Mouse (Mus musculus) heart, embryonic 12.5 days (tissue): Measurements from ENCODE around the gene Slc24a1. TPM values are rescaled to one million over a fixed set of nuclear protein-coding genes. Genes with fewer than 3 reads are reported as not detected.
"Not testable (repeated sequence)": the region's sequence is repeated elsewhere in the genome, so short reads cannot be mapped to it uniquely, and the experiment has no call there.

Source experiments
- ATAC-seq: fragments of 200-750 bp; cut with Nextera tagmentation; 2 replicates; pipeline ENCODE4 v1.8.0; 2017; ENCODE audit warnings: moderate TSS enrichment, moderate library complexity; ENCODE audit not compliant: insufficient number of reproducible peaks, low FRiP score
- H3K27ac ChIP-seq: fragments of 300-500 bp; sonication (generic); 2 replicates; pipeline ENCODE4 v1.5.1; 2016; ENCODE audit warnings: mild to moderate bottlenecking, moderate library complexity; ENCODE audit not compliant: poor library complexity, severe bottlenecking
- H3K27me3 ChIP-seq: fragments of 300-500 bp; sonication (generic); replicated peaks from 2 replicates; pipeline ENCODE4 v1.6.1; 2016; ENCODE audit warnings: mild to moderate bottlenecking, moderate library complexity
- H3K36me3 ChIP-seq: fragments of 300-500 bp; sonication (generic); 2 replicates; pipeline ENCODE4 v1.6.1; 2016; ENCODE audit warnings: mild to moderate bottlenecking, moderate library complexity
- H3K4me1 ChIP-seq: fragments of 300-500 bp; sonication (generic); replicated peaks from 2 replicates; pipeline ENCODE4 v1.6.1; 2016; ENCODE audit warnings: mild to moderate bottlenecking
- H3K4me2 ChIP-seq: fragments of 300-500 bp; sonication (generic); 2 replicates; pipeline ENCODE4 v1.6.1; 2016; ENCODE audit warnings: mild to moderate bottlenecking, moderate library complexity
- H3K4me3 ChIP-seq: fragments of 300-500 bp; sonication (generic); 2 replicates; pipeline ENCODE4 v1.5.1; 2016; ENCODE audit warnings: mild to moderate bottlenecking
- H3K9ac ChIP-seq: fragments of 300-500 bp; sonication (generic); 2 replicates; pipeline ENCODE4 v1.6.1; 2016; ENCODE audit warnings: mild to moderate bottlenecking, moderate library complexity
- H3K9me3 ChIP-seq: fragments of 300-500 bp; sonication (generic); replicated peaks from 2 replicates; pipeline ENCODE4 v1.6.1; 2016; ENCODE audit warnings: mild to moderate bottlenecking, moderate library complexity
- WGBS: fragments of 180-500 bp; shearing (Covaris S2); methylation state at CpG from one replicate; pipeline ENCODE4 v1.1.7; 2016; 5-methylcytosine and 5-hydroxymethylcytosine counted together
- polyA plus RNA-seq: library from polyadenylated mRNA; unstranded; fragments of >200 nt; fragmentation: Nextera tagmentation; extraction: Ambion mirVana; gene quantifications from 2 replicates; pipeline ENCODE4 v1.2.1, GENCODE M21; 2016

Slc24a1 gene
- polyA plus RNA-seq = 0.05 TPM in 2 replicates

GRCm38 (mm10) chr9:64951161-64951657, at the start of gene Slc24a1:
Gene Slc24a1, minus strand, starts transcription at chr9:64951607.
- Histone ChIP-seq H3K4me2 (no peak within 1 kb of the TSS), H3K27ac (no peak within 1 kb of the TSS), H3K4me1 (peaks cover 7% of the 10 kb centered on the region; the same call in 1 of the 2 replicates)

GRCm38 (mm10) chr9:64995464-64995863, 44.1 kb upstream of the Slc24a1 start:
- ATAC-seq = not testable (repeated sequence)

More at GRCm38 (mm10) chr9:64951161-64951657, at the start of gene Slc24a1:
- Histone ChIP-seq H3K9ac (no peak within 1 kb of the TSS), H3K36me3 (no peaks in the 10 kb centered on the region), H3K4me3 (no peak within 1 kb of the TSS), H3K9me3 (no peaks in the 10 kb centered on the region), H3K27me3 (peaks cover 54% of the 10 kb centered on the region)
- 32% methylated on average over 11 of the region's 11 CpGs for WGBS
- no peak for ATAC-seq

GRCm38 (mm10) chr9:64990291-64990690, 38.9 kb upstream of the Slc24a1 start:
- Histone ChIP-seq H3K9me3 (no peaks in the 10 kb centered on the region), H3K9ac (no peak overlapping the region), H3K4me3 (no peak overlapping the region), H3K4me2 (no peak overlapping the region), H3K27ac (no peak overlapping the region), H3K27me3 (no peaks in the 10 kb centered on the region), H3K4me1 (peaks cover 29% of the 10 kb centered on the region), H3K36me3 (peaks cover 76% of the 10 kb centered on the region)
- 52% methylated on average over 7 of the region's 7 CpGs for WGBS
- ATAC-seq = no peak

More at GRCm38 (mm10) chr9:64995464-64995863, 44.1 kb upstream of the Slc24a1 start:
- H3K4me1 ChIP-seq, H3K27me3 ChIP-seq, H3K9ac ChIP-seq, H3K4me2 ChIP-seq, H3K9me3 ChIP-seq, H3K4me3 ChIP-seq, H3K27ac ChIP-seq: not testable (repeated sequence)
- 77% methylated on average over 1 of the region's 1 CpGs for WGBS
- H3K36me3 ChIP-seq = peaks cover 69% of the 10 kb centered on the region

GRCm38 (mm10) chr9:64988443-64988842, 37.0 kb upstream of the Slc24a1 start:
- H3K4me1 ChIP-seq = peaks cover 32% of the 10 kb centered on the region
- H3K27ac ChIP-seq = no peak overlapping the region
- no peak overlapping the region for H3K9ac ChIP-seq
- peaks cover 75% of the 10 kb centered on the region for H3K36me3 ChIP-seq
- H3K4me2 ChIP-seq = no peak overlapping the region
- no peak overlapping the region for H3K4me3 ChIP-seq
- no peak for ATAC-seq
- no peaks in the 10 kb centered on the region for H3K9me3 ChIP-seq
- 50% methylated on average over 6 of the region's 6 CpGs for WGBS
- H3K27me3 ChIP-seq = no peaks in the 10 kb centered on the region

- H3K4me2 ChIP-seq = no peak overlapping the region
- H3K9ac ChIP-seq = no peak overlapping the region
- WGBS = 83% methylated on average over 2 of the region's 2 CpGs
- H3K9me3 ChIP-seq = no peaks in the 10 kb centered on the region
- no peak overlapping the region for H3K4me3 ChIP-seq
- no peaks in the 10 kb centered on the region for H3K27me3 ChIP-seq
- H3K36me3 ChIP-seq = peaks cover 80% of the 10 kb centered on the region
- no peak overlapping the region for H3K27ac ChIP-seq
- ATAC-seq = no peak
- H3K4me1 ChIP-seq = peaks cover 32% of the 10 kb centered on the region
Observed at GRCm38 (mm10) chr9:64987651-64988050, 36.2 kb upstream of the Slc24a1 start.

- H3K4me2 ChIP-seq = peak overlapping the region; percentile 17; the same call in 1 of the 2 replicates
- H3K27me3 ChIP-seq = no peaks in the 10 kb centered on the region
- no peak overlapping the region for H3K4me3 ChIP-seq
- 32% methylated on average over 9 of the region's 9 CpGs for WGBS
- H3K9ac ChIP-seq = peak overlapping the region; percentile 24; the same call in 1 of the 2 replicates
- peak overlapping the region; percentile 81 for H3K27ac ChIP-seq
- H3K36me3 ChIP-seq = peaks cover 83% of the 10 kb centered on the region
- peak; percentile 58; the same call in 1 of the 2 replicates for ATAC-seq
- H3K4me1 ChIP-seq = peaks cover 31% of the 10 kb centered on the region
- no peaks in the 10 kb centered on the region for H3K9me3 ChIP-seq
Observed at GRCm38 (mm10) chr9:64985807-64986206, 34.4 kb upstream of the Slc24a1 start.

- peak; percentile 71; the same call in 1 of the 2 replicates for ATAC-seq
- no peaks in the 10 kb centered on the region for H3K27me3 ChIP-seq
- H3K27ac ChIP-seq = peak overlapping the region; percentile 81
- H3K4me1 ChIP-seq = peaks cover 25% of the 10 kb centered on the region
- no peak overlapping the region for H3K4me3 ChIP-seq
- peak overlapping the region; percentile 24; the same call in 1 of the 2 replicates for H3K9ac ChIP-seq
- H3K36me3 ChIP-seq = peaks cover 83% of the 10 kb centered on the region
- no peaks in the 10 kb centered on the region for H3K9me3 ChIP-seq
- H3K4me2 ChIP-seq = peak overlapping the region; percentile 17; the same call in 1 of the 2 replicates
- 11% methylated on average over 8 of the region's 8 CpGs for WGBS
Observed at GRCm38 (mm10) chr9:64985037-64985794, 33.8 kb upstream of the Slc24a1 start.

- Histone ChIP-seq H3K27me3 (no peaks in the 10 kb centered on the region), H3K9me3 (no peaks in the 10 kb centered on the region), H3K36me3 (peaks cover 90% of the 10 kb centered on the region), H3K4me2 (no peak overlapping the region), H3K4me3 (no peak overlapping the region), H3K4me1 (peaks cover 14% of the 10 kb centered on the region), H3K9ac (no peak overlapping the region), H3K27ac (no peak overlapping the region)
- WGBS = 59% methylated on average over 1 of the region's 1 CpGs
- no peak for ATAC-seq
Observed at GRCm38 (mm10) chr9:64981904-64982303, 30.5 kb upstream of the Slc24a1 start.

- peaks cover 90% of the 10 kb centered on the region for H3K36me3 ChIP-seq
- H3K9ac ChIP-seq = no peak overlapping the region
- peaks cover 6% of the 10 kb centered on the region for H3K4me1 ChIP-seq
- H3K27ac ChIP-seq = no peak overlapping the region
- no peak for ATAC-seq
- no peak overlapping the region for H3K4me2 ChIP-seq
- H3K27me3 ChIP-seq = no peaks in the 10 kb centered on the region
- no peaks in the 10 kb centered on the region for H3K9me3 ChIP-seq
- WGBS = 79% methylated on average over 3 of the region's 3 CpGs
- H3K4me3 ChIP-seq = no peak overlapping the region
Observed at GRCm38 (mm10) chr9:64980548-64980947, 29.1 kb upstream of the Slc24a1 start.

GRCm38 (mm10) chr9:64960978-64961320, 9.5 kb upstream of the Slc24a1 start:
- under 1% methylated on average over 17 of the region's 17 CpGs for WGBS
- Histone ChIP-seq H3K27me3 (no peaks in the 10 kb centered on the region), H3K27ac (peak overlapping the region; percentile 84), H3K4me1 (peaks cover 16% of the 10 kb centered on the region), H3K4me3 (peak overlapping the region; percentile 72), H3K4me2 (peak overlapping the region; percentile 77), H3K9ac (peak overlapping the region; percentile 93), H3K9me3 (no peaks in the 10 kb centered on the region), H3K36me3 (peaks cover 28% of the 10 kb centered on the region)
- peak; percentile 80 for ATAC-seq

GRCm38 (mm10) chr9:64960117-64960977, 8.9 kb upstream of the Slc24a1 start, which contains the start of gene Ints14:
Gene Ints14, plus strand, starts transcription at chr9:64960905.
- 5% methylated on average over 29 of the region's 29 CpGs for WGBS

More at GRCm38 (mm10) chr9:64960117-64960977, 8.9 kb upstream of the Slc24a1 start, which contains the start of gene Ints14:
- peak within 1 kb of the TSS; percentile 77 for H3K4me2 ChIP-seq
- peak; percentile 94 for ATAC-seq
- peak within 1 kb of the TSS; percentile 72 for H3K4me3 ChIP-seq
- H3K36me3 ChIP-seq = peaks cover 22% of the 10 kb centered on the region
- H3K9ac ChIP-seq = peak within 1 kb of the TSS; percentile 93
- peak within 1 kb of the TSS; percentile 84 for H3K27ac ChIP-seq
- no peaks in the 10 kb centered on the region for H3K9me3 ChIP-seq
- H3K4me1 ChIP-seq = peaks cover 16% of the 10 kb centered on the region
- H3K27me3 ChIP-seq = no peaks in the 10 kb centered on the region
